Mouse (Mus musculus) limb, embryonic 14.5 days (tissue): ENCODE results near the gene Kncn. TPM values are rescaled to one million over a fixed set of nuclear protein-coding genes. Genes with fewer than 3 reads are reported as not detected.

ENCODE experiments used
- ATAC-seq: fragments of 200-750 bp; cut with Nextera tagmentation; 2 replicates; pipeline ENCODE4 v1.8.0; 2017; ENCODE audit warnings: low read depth, moderate number of reproducible peaks, moderate TSS enrichment; ENCODE audit not compliant: low FRiP score
- DNase-seq: peaks from one replicate; pipeline ENCODE4 v3.0.0-alpha.2; 2015; ENCODE audit warnings: low spot score
- H3K27ac ChIP-seq: fragments of 300-500 bp; sonication (generic); replicated peaks from 2 replicates; pipeline ENCODE4 v1.5.1; 2014; ENCODE audit warnings: low read depth, mild to moderate bottlenecking, low read length, moderate library complexity, mixed read lengths
- H3K27me3 ChIP-seq: fragments of 300-500 bp; sonication (generic); 2 replicates; pipeline ENCODE4 v1.6.1; 2014; ENCODE audit warnings: low read length, mixed read lengths; ENCODE audit not compliant: control insufficient read depth, insufficient read depth
- H3K36me3 ChIP-seq: fragments of 300-500 bp; sonication (generic); 2 replicates; pipeline ENCODE4 v1.6.1; 2014; ENCODE audit warnings: mild to moderate bottlenecking, low read length, moderate library complexity, mixed read lengths; ENCODE audit not compliant: control insufficient read depth, insufficient read depth
- H3K4me1 ChIP-seq: fragments of 300-500 bp; sonication (generic); 2 replicates; pipeline ENCODE4 v1.6.1; 2014; ENCODE audit warnings: antibody characterized with exemption, low read length, mixed read lengths; ENCODE audit not compliant: control insufficient read depth, insufficient read depth
- H3K4me2 ChIP-seq: fragments of 300-500 bp; sonication (generic); replicated peaks from 2 replicates; pipeline ENCODE4 v1.6.1; 2014; ENCODE audit warnings: low read depth, mild to moderate bottlenecking, low read length, moderate library complexity; ENCODE audit not compliant: severe bottlenecking
- H3K4me3 ChIP-seq: fragments of 300-500 bp; sonication (generic); replicated peaks from 2 replicates; pipeline ENCODE4 v1.5.1; 2014; ENCODE audit warnings: low read length
- H3K9ac ChIP-seq: fragments of 300-500 bp; sonication (generic); 2 replicates; pipeline ENCODE4 v1.6.1; 2014; ENCODE audit warnings: mild to moderate bottlenecking, low read depth, low read length, moderate library complexity; ENCODE audit not compliant: severe bottlenecking
- H3K9me3 ChIP-seq: fragments of 300-500 bp; sonication (generic); 2 replicates; pipeline ENCODE4 v1.6.1; 2016; ENCODE audit warnings: low read length; ENCODE audit not compliant: control insufficient read depth
- POLR2A ChIP-seq: fragments of 200-500 bp; IDR thresholded peaks from 2 replicates; pipeline ENCODE4 v1.8.0; 2012; ENCODE audit warnings: inconsistent platforms, mild to moderate bottlenecking, moderate library complexity, borderline replicate concordance; ENCODE audit not compliant: insufficient read depth, insufficient read length; ENCODE audit errors: extremely low read depth
- WGBS: fragments of 180-500 bp; shearing (Covaris S2); extraction: QIAGEN DNeasy Blood & Tissue Kit; methylation state at CpG from one replicate; pipeline ENCODE4 v1.1.7; 2014; 5-methylcytosine and 5-hydroxymethylcytosine counted together
- polyA plus RNA-seq, 2 experiments: library from polyadenylated mRNA; depleted of rRNA in 1 of 2; stranded (reverse) in 1 of 2; unstranded in 1 of 2; fragments of >200 nt; fragmentation: Nextera tagmentation in 1 of 2; extraction: Ambion mirVana in 1 of 2; gene quantifications; 2 replicates each; pipeline versions ENCODE4 v1.2.1 to v1.2.3; 2012 to 2014

The Kncn gene
- polyA plus RNA-seq, 2 experiments = not detected

DNA sequence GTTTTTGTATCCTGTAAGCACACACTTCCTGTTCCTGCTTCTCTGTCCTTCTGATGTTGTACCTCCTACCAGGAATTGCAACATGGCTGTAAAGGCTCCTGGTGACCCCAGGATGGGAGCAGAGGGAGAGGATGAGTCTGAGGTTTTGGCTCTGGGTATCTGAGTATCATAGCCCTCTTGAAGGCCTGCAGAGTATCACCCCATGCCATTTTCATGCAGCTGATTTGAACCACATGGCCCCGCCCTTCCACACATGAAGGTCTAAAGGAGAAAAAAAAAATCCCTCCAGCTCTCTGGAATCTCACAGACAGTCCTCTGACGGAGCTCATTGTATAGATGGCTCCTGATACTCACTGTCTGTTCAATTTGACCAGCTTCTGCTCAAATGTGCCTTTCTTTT, 34.1 kb upstream of the Kncn start:
- ATAC-seq (no peak), DNase-seq (no peak)
- no peak for TF ChIP-seq POLR2A
- Histone ChIP-seq H3K4me2 (no peak overlapping the region), H3K27me3 (no peaks in the 10 kb centered on the region), H3K9me3 (no peaks in the 10 kb centered on the region), H3K4me1 (peaks cover 8% of the 10 kb centered on the region), H3K4me3 (no peak overlapping the region), H3K27ac (no peak overlapping the region), H3K9ac (no peak overlapping the region), H3K36me3 (peaks cover 29% of the 10 kb centered on the region)
- 83% methylated on average over 2 of the region's 2 CpGs for WGBS

DNA sequence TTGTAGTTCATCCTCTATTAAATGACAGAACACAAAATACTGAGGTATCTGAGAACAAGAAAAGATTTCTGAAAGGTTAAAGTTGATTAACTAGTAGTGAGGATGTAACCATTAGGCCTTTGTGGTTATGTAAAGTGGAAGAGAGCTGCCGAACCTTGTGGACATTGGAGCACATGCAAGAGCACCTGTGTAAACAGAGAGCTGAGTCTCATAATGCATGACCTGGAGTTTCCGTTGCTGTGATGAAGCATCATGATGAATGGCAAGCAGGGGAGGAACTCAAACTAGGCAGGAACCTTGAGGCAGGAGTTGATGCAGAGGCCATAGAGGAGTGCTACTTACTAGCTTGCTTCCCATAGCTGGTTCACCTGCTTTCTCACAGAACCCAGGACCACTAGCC, 33.6 kb upstream of the Kncn start:
- Histone ChIP-seq H3K4me1 (peaks cover 13% of the 10 kb centered on the region), H3K27me3 (no peaks in the 10 kb centered on the region), H3K4me2 (no peak overlapping the region), H3K36me3 (peaks cover 29% of the 10 kb centered on the region), H3K27ac (no peak overlapping the region), H3K4me3 (no peak overlapping the region), H3K9ac (no peak overlapping the region), H3K9me3 (no peaks in the 10 kb centered on the region)
- ATAC-seq (no peak), DNase-seq (no peak)
- no peak for TF ChIP-seq POLR2A
- 69% methylated on average over 2 of the region's 2 CpGs for WGBS

DNA sequence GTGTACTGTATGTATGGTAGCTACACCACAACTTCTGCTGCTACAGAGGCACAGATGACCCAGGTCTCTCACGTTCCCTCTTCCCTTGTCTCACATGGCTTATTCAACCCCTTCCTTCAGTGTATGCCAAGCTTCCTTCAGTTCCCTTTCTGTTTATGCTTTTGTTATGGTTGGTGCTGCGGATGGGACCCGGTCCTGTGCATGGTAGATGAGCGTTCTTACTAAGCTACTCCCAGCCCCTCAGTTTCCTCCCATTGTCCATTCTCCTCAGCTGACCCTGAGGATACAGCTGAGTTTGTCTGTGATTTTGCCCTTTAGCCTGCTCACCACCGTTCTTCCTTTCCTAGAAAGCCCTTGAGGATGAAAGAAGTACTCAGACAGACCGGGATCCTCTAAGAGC, 32.6 kb upstream of the Kncn start:
- Histone ChIP-seq H3K9ac (no peak overlapping the region), H3K4me2 (no peak overlapping the region), H3K36me3 (peaks cover 29% of the 10 kb centered on the region), H3K9me3 (no peaks in the 10 kb centered on the region), H3K4me1 (peaks cover 21% of the 10 kb centered on the region), H3K27me3 (no peaks in the 10 kb centered on the region), H3K4me3 (no peak overlapping the region), H3K27ac (no peak overlapping the region)
- no peak for ATAC-seq
- TF ChIP-seq POLR2A = no peak
- 92% methylated on average over 6 of the region's 6 CpGs for WGBS
- DNase-seq = no peak

DNA sequence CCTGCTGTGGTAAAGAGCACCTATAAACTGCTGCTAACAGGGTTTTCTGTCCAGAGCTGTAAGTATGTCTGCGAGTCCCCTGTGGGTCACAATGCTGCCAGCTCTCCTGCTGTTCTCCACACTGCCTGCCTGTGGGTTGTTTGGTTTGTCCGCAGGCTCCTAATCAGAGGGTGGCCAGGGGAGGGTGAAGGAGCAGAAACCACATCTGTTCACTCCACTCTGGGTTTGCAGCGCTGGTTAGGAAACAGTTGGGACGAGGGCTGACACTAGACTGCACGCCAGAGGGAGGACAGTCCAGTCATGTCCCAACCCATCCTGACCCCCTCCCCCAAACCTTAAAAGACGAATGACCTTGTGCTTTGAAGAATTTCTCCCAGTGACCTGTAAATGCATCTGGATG, 29.1 kb upstream of the Kncn start:
- H3K36me3 ChIP-seq = peaks cover 34% of the 10 kb centered on the region
- no peak for ATAC-seq

DNA sequence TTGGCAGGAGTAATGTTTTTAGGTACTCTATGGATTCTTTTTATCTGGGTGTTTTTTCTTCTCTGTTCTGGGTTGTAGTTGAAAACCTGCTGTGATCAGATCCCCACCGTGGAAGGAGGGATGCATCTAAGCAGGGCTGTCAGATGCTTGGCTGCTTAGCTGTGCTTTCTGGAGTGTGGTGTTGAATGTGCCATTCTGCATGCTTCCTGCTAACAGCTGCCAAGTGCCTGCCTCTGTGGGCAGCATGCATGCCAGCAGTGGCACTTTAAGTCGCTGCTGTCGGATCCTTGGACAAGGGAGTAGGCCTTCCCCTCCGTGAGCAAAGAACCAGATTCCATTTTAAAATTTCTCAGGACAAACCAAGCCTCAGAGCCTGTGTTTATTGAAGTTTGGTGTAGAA, 28.6 kb upstream of the Kncn start:
- ATAC-seq (no peak), DNase-seq (no peak)
- 52% methylated on average over 4 of the region's 4 CpGs for WGBS
- peaks cover 21% of the 10 kb centered on the region for H3K4me1 ChIP-seq
- no peak overlapping the region for H3K27ac ChIP-seq
- no peak for TF ChIP-seq POLR2A
- H3K9ac ChIP-seq = peak overlapping the region; percentile 16; the same call in 1 of the 2 replicates
- H3K36me3 ChIP-seq = peaks cover 38% of the 10 kb centered on the region
- H3K27me3 ChIP-seq = no peaks in the 10 kb centered on the region
- H3K4me2 ChIP-seq = no peak overlapping the region
- H3K4me3 ChIP-seq = no peak overlapping the region
- no peaks in the 10 kb centered on the region for H3K9me3 ChIP-seq

More for the DNA sequence above, 29.1 kb upstream of the Kncn start:
- no peaks in the 10 kb centered on the region for H3K27me3 ChIP-seq
- no peak for TF ChIP-seq POLR2A
- peaks cover 21% of the 10 kb centered on the region for H3K4me1 ChIP-seq
- H3K9ac ChIP-seq = peak overlapping the region; percentile 16
- H3K9me3 ChIP-seq = no peaks in the 10 kb centered on the region
- H3K4me3 ChIP-seq = no peak overlapping the region
- H3K27ac ChIP-seq = no peak overlapping the region; the same call in 1 of the 2 replicates
- no peak for DNase-seq
- WGBS = 11% methylated on average over 6 of the region's 6 CpGs
- no peak overlapping the region for H3K4me2 ChIP-seq

DNA sequence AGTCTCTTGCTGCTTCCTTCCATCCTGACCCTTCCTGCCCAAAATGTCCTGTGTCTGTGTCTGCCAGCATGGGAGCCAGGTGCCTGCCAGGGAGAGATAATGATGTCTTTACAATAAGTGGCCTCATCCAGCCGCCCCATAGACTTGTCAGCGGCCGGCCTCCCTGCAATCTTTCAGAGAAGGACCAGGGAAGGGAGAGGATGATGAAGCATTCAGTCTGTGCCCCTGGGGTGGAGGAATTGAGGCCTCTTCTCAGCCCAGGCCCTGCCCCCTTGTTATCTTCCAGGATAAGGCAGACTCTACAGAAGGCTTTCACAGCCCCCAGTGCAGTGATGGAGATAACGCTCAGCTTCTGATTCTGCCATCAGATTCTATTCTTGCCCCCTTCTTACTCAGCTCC, 27.9 kb upstream of the Kncn start:
- Histone ChIP-seq H3K36me3 (peaks cover 32% of the 10 kb centered on the region), H3K4me2 (no peak overlapping the region), H3K4me1 (peaks cover 21% of the 10 kb centered on the region), H3K9me3 (no peaks in the 10 kb centered on the region), H3K27me3 (no peaks in the 10 kb centered on the region), H3K27ac (no peak overlapping the region), H3K4me3 (no peak overlapping the region), H3K9ac (peak overlapping the region; percentile 14; the same call in 1 of the 2 replicates)
- no peak for TF ChIP-seq POLR2A
- ATAC-seq (no peak), DNase-seq (no peak)
- 79% methylated on average over 4 of the region's 4 CpGs for WGBS
